In genomic region chr6:37642066-37642465, GRCm38 (mm10) we compare ENCODE assay signal across 10 mouse cellular contexts.
DNase-seq lines count a peak whose midpoint lies in the region; ATAC-seq and TF ChIP-seq lines count a peak whose summit lies in the region.
"Had no signal": no experiment of that assay in that cellular context is flagged by ENCODE, and none has a peak within 500 bp of the region (broad histone marks: within the 10 kb centered on the region; RNA-seq: fewer than 3 reads in every experiment).

No protein-coding gene starts in this region.

- no peak for DNase-seq in CH12.LX (ENCODE audit: extremely low read depth)
- peak; percentile 6 for DNase-seq in cerebellum, adult 9-10 months
- no peak for DNase-seq in midbrain, embryonic 10.5 days (ENCODE audit: low spot score)
- DNase-seq in kidney, adult 18-20 months, result no peak
- no peak for DNase-seq in kidney, adult 8-10 months
- DNase-seq in left cerebral cortex, postnatal 14 days (ENCODE audit: low spot score in 2 of 2), result no peak

- no peaks in the 10 kb centered on the region for H3K36me3 ChIP-seq in forebrain, embryonic 13.5 days (ENCODE audit: poor library complexity, severe bottlenecking)
- no peaks in the 10 kb centered on the region for H3K36me3 ChIP-seq in forebrain, embryonic 12.5 days (replicated peaks)
- H3K36me3 ChIP-seq in CH12.LX (replicated peaks in 1 of 2; ENCODE audit: control insufficient read depth in 1 of 2, insufficient read depth in 1 of 2, low read length in 1 of 2), result no peaks in the 10 kb centered on the region
- no peaks in the 10 kb centered on the region for H3K36me3 ChIP-seq in midbrain, embryonic 10.5 days
- H3K36me3 ChIP-seq: heart, embryonic 15.5 days; limb, embryonic 15.5 days had no signal

- no peak for TF ChIP-seq EP300 in CH12.LX (IDR thresholded peaks at IDR 0.05; ENCODE audit: low read length)

- no peak for TF ChIP-seq POLR2A in CH12.LX (IDR thresholded peaks at IDR 0.05; ENCODE audit: low read depth, low read length)

- peak in 1 of 2 experiments; percentile 48; a peak in 2 of 4 replicates for TF ChIP-seq CTCF in CH12.LX (conservative IDR thresholded peaks at IDR 0.05 in 1 of 2, IDR thresholded peaks at IDR 0.05 in 1 of 2; ENCODE audit: low read depth in 2 of 2, low read length in 2 of 2)

- peaks cover 20% of the 10 kb centered on the region for H3K4me1 ChIP-seq in forebrain, embryonic 13.5 days
- H3K4me1 ChIP-seq in forebrain, embryonic 12.5 days, result peaks cover 19% of the 10 kb centered on the region
- H3K4me1 ChIP-seq in CH12.LX (ENCODE audit: control insufficient read depth in 1 of 2, insufficient read depth in 2 of 2), result no peaks in the 10 kb centered on the region
- H3K4me1 ChIP-seq in midbrain, embryonic 10.5 days, result peaks cover 26% of the 10 kb centered on the region

- no peaks in the 10 kb centered on the region for H3K27me3 ChIP-seq in forebrain, embryonic 13.5 days
- no peaks in the 10 kb centered on the region for H3K27me3 ChIP-seq in forebrain, embryonic 12.5 days
- H3K27me3 ChIP-seq in CH12.LX (replicated peaks), result no peaks in the 10 kb centered on the region
- no peaks in the 10 kb centered on the region for H3K27me3 ChIP-seq in midbrain, embryonic 10.5 days (ENCODE audit: low read depth, poor library complexity, severe bottlenecking)
- H3K27me3 ChIP-seq: heart, embryonic 15.5 days; limb, embryonic 15.5 days had no signal

- 0 out of 2 replicates have a peak overlapping the region, but pooled peaks have one; percentile 75 for H3K27ac ChIP-seq in forebrain, embryonic 13.5 days
- no peak overlapping the region for H3K27ac ChIP-seq in forebrain, embryonic 12.5 days
- no peak overlapping the region for H3K27ac ChIP-seq in CH12.LX (ENCODE audit: insufficient read depth, low read depth)
- H3K27ac ChIP-seq in midbrain, embryonic 10.5 days (replicated peaks), result peak overlapping the region; percentile 58
- H3K27ac ChIP-seq: heart, embryonic 15.5 days; limb, embryonic 15.5 days had no signal

- H3K4me3 ChIP-seq in forebrain, embryonic 13.5 days, result no peak overlapping the region
- H3K4me3 ChIP-seq in forebrain, embryonic 12.5 days (replicated peaks), result no peak overlapping the region
- no peak overlapping the region for H3K4me3 ChIP-seq in CH12.LX (replicated peaks in 1 of 3; ENCODE audit: low read depth in 2 of 3, low read length in 2 of 3, poor library complexity in 1 of 3)
- H3K4me3 ChIP-seq in midbrain, embryonic 10.5 days, result no peak overlapping the region
- H3K4me3 ChIP-seq: limb, embryonic 15.5 days had no signal

- TF ChIP-seq RAD21 in CH12.LX (IDR thresholded peaks at IDR 0.05; ENCODE audit: low read depth, low read length), result no peak; the same call in none of the 2 replicates

- peak overlapping the region; percentile 53 for H3K4me2 ChIP-seq in forebrain, embryonic 13.5 days
- no peak overlapping the region for H3K4me2 ChIP-seq in forebrain, embryonic 12.5 days
- H3K4me2 ChIP-seq in CH12.LX (ENCODE audit: insufficient read depth, low read depth, poor library complexity, severe bottlenecking), result no peak overlapping the region
- H3K4me2 ChIP-seq: limb, embryonic 15.5 days had no signal

- intact Hi-C loops in left cerebral cortex, postnatal 14 days (cut with DNase I), result no loop called here

- ATAC-seq in forebrain, embryonic 13.5 days, result no peak
- ATAC-seq in forebrain, embryonic 12.5 days (ENCODE audit: low FRiP score), result no peak

- H3K9me3 ChIP-seq in forebrain, embryonic 13.5 days (replicated peaks), result no peaks in the 10 kb centered on the region
- H3K9me3 ChIP-seq in forebrain, embryonic 12.5 days, result no peaks in the 10 kb centered on the region
- no peaks in the 10 kb centered on the region for H3K9me3 ChIP-seq in CH12.LX (replicated peaks; ENCODE audit: low read length)
- H3K9me3 ChIP-seq in midbrain, embryonic 10.5 days (replicated peaks), result no peaks in the 10 kb centered on the region
- H3K9me3 ChIP-seq: heart, embryonic 15.5 days; limb, embryonic 15.5 days had no signal

- dilution Hi-C loops in CH12.LX (cut with MboI; ENCODE audit: extremely low pct_ligation_motif_present, extremely low pct_unique_long_range_greater_than_20kb, low sequenced_read_pairs), result no loop called here

- H3K9ac ChIP-seq in forebrain, embryonic 13.5 days, result no peak overlapping the region
- no peak overlapping the region for H3K9ac ChIP-seq in forebrain, embryonic 12.5 days
- no peak overlapping the region for H3K9ac ChIP-seq in CH12.LX (ENCODE audit: insufficient read depth, low read depth)
- H3K9ac ChIP-seq: heart, embryonic 15.5 days; limb, embryonic 15.5 days had no signal

- no peaks in the 10 kb centered on the region for H3K79me2 ChIP-seq in CH12.LX (replicated peaks; ENCODE audit: control insufficient read depth, extremely low read depth, insufficient read depth, poor library complexity, severe bottlenecking)

- WGBS in forebrain, embryonic 13.5 days, result 29% methylated on average over 4 of the region's 4 CpGs
- 34% methylated on average over 4 of the region's 4 CpGs for WGBS in forebrain, embryonic 12.5 days
- whole genome bisulfite sequencing in midbrain, embryonic 10.5 days, result 31% methylated on average over 4 of the region's 4 CpGs

- in situ Hi-C loops in CH12.LX (cut with MboI; ENCODE audit: low pct_ligation_motif_present, low pct_unique_long_range_greater_than_20kb, low sequenced_read_pairs), result no loop called here

TF ChIP-seq in CH12.LX, 34 proteins besides CTCF, POLR2A, EP300 and RAD21:
- TF ChIP-seq JUND (conservative IDR thresholded peaks at IDR 0.05; ENCODE audit: low read depth, low read length) (no peak), SMC3 (IDR thresholded peaks at IDR 0.05; ENCODE audit: low read depth, low read length) (peak; percentile 32), PAX5 (IDR thresholded peaks at IDR 0.05; ENCODE audit: low read length) (no peak), RCOR1 (conservative IDR thresholded peaks at IDR 0.05; ENCODE audit: low read depth, low read length) (no peak)

Comparison
In these comparisons a context has a peak if more than half of its experiments do, and no peak if none do; other contexts are left out.
1. H3K27ac ChIP-seq: peak in forebrain, embryonic 13.5 days (single experiment) and midbrain, embryonic 10.5 days (single experiment); none in forebrain, embryonic 12.5 days (single experiment) and CH12.LX (single experiment).